Mouse (Mus musculus): Measurements from ENCODE around the gene Prkag2.

DNA sequence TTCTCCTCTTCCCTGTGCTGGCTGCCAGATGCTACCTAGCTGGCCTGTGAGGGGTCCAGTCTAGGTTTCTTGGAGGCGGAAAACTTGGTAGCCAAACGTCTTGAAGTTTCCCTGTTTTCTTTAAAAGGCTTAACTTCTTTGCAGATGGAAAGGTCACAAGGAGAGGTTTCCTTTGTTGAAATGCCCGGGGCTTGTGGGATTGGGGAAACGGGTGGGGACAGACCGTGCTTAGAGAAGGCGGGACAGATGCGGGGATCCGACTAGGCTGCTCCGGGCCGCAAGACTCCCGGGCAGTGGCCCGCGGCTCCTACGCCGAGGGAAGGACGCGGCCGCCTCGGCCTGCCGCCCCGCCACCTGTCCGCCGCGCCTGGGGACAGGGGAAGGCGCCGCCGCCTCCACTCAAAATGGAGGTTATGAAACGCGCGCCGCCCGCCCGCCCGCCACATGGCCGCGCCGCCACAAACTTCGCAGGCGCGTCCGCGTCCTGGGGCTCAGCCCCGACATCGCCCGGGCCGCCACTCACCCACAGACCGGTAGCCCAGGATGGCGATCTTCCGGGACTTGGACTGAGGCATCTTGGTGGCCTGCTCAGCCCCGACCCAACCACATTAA is 258.7 kb downstream of the Prkag2 start:
- no peak for TF ChIP-seq POLR2A (IDR thresholded peaks at IDR 0.05; ENCODE audit: extremely low read depth, insufficient read depth, low read length)
- no peak for TF ChIP-seq CTCF (IDR thresholded peaks at IDR 0.05; ENCODE audit: extremely low read depth, insufficient read depth, low read length)

Data from cortical plate, adult 2 months (tissue).